Mouse (Mus musculus) lung, embryonic 15.5 days (tissue): Measurements from ENCODE around the gene Pigc. TPM values are rescaled to one million over a fixed set of nuclear protein-coding genes. Genes with fewer than 3 reads are reported as not detected.

Source experiments
- ATAC-seq: fragments of 200-750 bp; cut with Nextera tagmentation; 2 replicates; pipeline ENCODE4 v1.8.0; 2017; ENCODE audit warnings: moderate number of reproducible peaks, borderline replicate concordance; ENCODE audit not compliant: low FRiP score, low TSS enrichment; ENCODE audit errors: extremely low read depth
- H3K27ac ChIP-seq: fragments of 300-500 bp; sonication (generic); 2 replicates; pipeline ENCODE4 v1.5.1; 2015; ENCODE audit warnings: moderate library complexity, mild to moderate bottlenecking, inconsistent platforms
- H3K27me3 ChIP-seq: fragments of 300-500 bp; sonication (generic); 2 replicates; pipeline ENCODE4 v1.6.1; 2015; ENCODE audit warnings: inconsistent platforms
- H3K36me3 ChIP-seq: fragments of 300-500 bp; sonication (generic); 2 replicates; pipeline ENCODE4 v1.6.1; 2015; ENCODE audit warnings: inconsistent platforms
- H3K4me1 ChIP-seq: fragments of 300-500 bp; sonication (generic); 2 replicates; pipeline ENCODE4 v1.6.1; 2015; ENCODE audit warnings: inconsistent platforms
- H3K4me2 ChIP-seq: fragments of 300-500 bp; sonication (generic); 2 replicates; pipeline ENCODE4 v1.6.1; 2015; ENCODE audit warnings: inconsistent platforms, mild to moderate bottlenecking, moderate library complexity
- H3K4me3 ChIP-seq: fragments of 300-500 bp; sonication (generic); 2 replicates; pipeline ENCODE4 v1.5.1; 2015; ENCODE audit warnings: mild to moderate bottlenecking, inconsistent platforms
- H3K9ac ChIP-seq: fragments of 300-500 bp; sonication (generic); 2 replicates; pipeline ENCODE4 v1.6.1; 2015; ENCODE audit warnings: inconsistent platforms
- H3K9me3 ChIP-seq: fragments of 300-500 bp; sonication (generic); 2 replicates; pipeline ENCODE4 v1.6.1; 2016; ENCODE audit warnings: inconsistent platforms
- WGBS: fragments of 180-500 bp; shearing (Covaris S2); methylation state at CpG from one replicate; pipeline ENCODE4 v1.1.7; 2015; 5-methylcytosine and 5-hydroxymethylcytosine counted together
- polyA plus RNA-seq: library from polyadenylated mRNA; unstranded; fragments of >200 nt; fragmentation: Nextera tagmentation; extraction: Ambion mirVana; gene quantifications from 2 replicates; pipeline ENCODE4 v1.2.1, GENCODE M21; 2015

Pigc gene
- polyA plus RNA-seq, 1 experiment from 2014 or later = 35.7 TPM

GRCm38 (mm10) chr1:162001328-162001727 is 32.3 kb downstream of the Pigc start:
- Histone ChIP-seq H3K27ac (peak overlapping the region; percentile 71), H3K4me1 (peaks cover 51% of the 10 kb centered on the region), H3K36me3 (no peaks in the 10 kb centered on the region), H3K4me3 (no peak overlapping the region), H3K9me3 (no peaks in the 10 kb centered on the region), H3K27me3 (no peaks in the 10 kb centered on the region), H3K4me2 (no peak overlapping the region), H3K9ac (no peak overlapping the region)
- WGBS = 70% methylated on average over 8 of the region's 8 CpGs
- no peak for ATAC-seq

GRCm38 (mm10) chr1:162003729-162004517 is 34.9 kb downstream of the Pigc start:
- ATAC-seq = peak; percentile 46
- Histone ChIP-seq H3K27me3 (no peaks in the 10 kb centered on the region), H3K36me3 (no peaks in the 10 kb centered on the region), H3K27ac (peak overlapping the region; percentile 88), H3K4me1 (peaks cover 59% of the 10 kb centered on the region), H3K4me2 (peak overlapping the region; percentile 43; the same call in 1 of the 2 replicates), H3K9ac (no peak overlapping the region), H3K4me3 (no peak overlapping the region), H3K9me3 (no peaks in the 10 kb centered on the region)
- 49% methylated on average over 14 of the region's 14 CpGs for WGBS

GRCm38 (mm10) chr1:162004518-162004780 is 35.5 kb downstream of the Pigc start:
- no peak for ATAC-seq
- H3K4me3 ChIP-seq = no peak overlapping the region
- peak overlapping the region; percentile 43; the same call in 1 of the 2 replicates for H3K4me2 ChIP-seq
- H3K36me3 ChIP-seq = no peaks in the 10 kb centered on the region
- WGBS = 5% methylated on average over 7 of the region's 7 CpGs
- no peaks in the 10 kb centered on the region for H3K9me3 ChIP-seq
- 0 out of 2 replicates have a peak overlapping the region, but pooled peaks have one; percentile 11 for H3K9ac ChIP-seq
- H3K27me3 ChIP-seq = no peaks in the 10 kb centered on the region
- peak overlapping the region; percentile 88 for H3K27ac ChIP-seq
- peaks cover 63% of the 10 kb centered on the region for H3K4me1 ChIP-seq

- WGBS = 13% methylated on average over 23 of the region's 23 CpGs
- H3K27ac ChIP-seq = peak overlapping the region; percentile 88
- H3K9me3 ChIP-seq = no peaks in the 10 kb centered on the region
- peak overlapping the region; percentile 11; the same call in 1 of the 2 replicates for H3K9ac ChIP-seq
- H3K36me3 ChIP-seq = no peaks in the 10 kb centered on the region
- peaks cover 60% of the 10 kb centered on the region for H3K4me1 ChIP-seq
- H3K4me2 ChIP-seq = peak overlapping the region; percentile 43
- H3K27me3 ChIP-seq = no peaks in the 10 kb centered on the region
- H3K4me3 ChIP-seq = no peak overlapping the region
- ATAC-seq = peak; percentile 70; the same call in 1 of the 2 replicates
These were observed 36.1 kb downstream of the Pigc start for GRCm38 (mm10) chr1:162004821-162005770.

- 0 out of 2 replicates have a peak overlapping the region, but pooled peaks have one; percentile 17 for H3K27ac ChIP-seq
- H3K4me2 ChIP-seq = no peak overlapping the region
- H3K4me3 ChIP-seq = no peak overlapping the region
- H3K9ac ChIP-seq = no peak overlapping the region
- no peaks in the 10 kb centered on the region for H3K9me3 ChIP-seq
- H3K27me3 ChIP-seq = no peaks in the 10 kb centered on the region
- H3K36me3 ChIP-seq = no peaks in the 10 kb centered on the region
- ATAC-seq = no peak
- H3K4me1 ChIP-seq = peaks cover 49% of the 10 kb centered on the region
- WGBS = 63% methylated on average over 9 of the region's 9 CpGs
These were observed 37.1 kb downstream of the Pigc start for GRCm38 (mm10) chr1:162006109-162006508.

DNA sequence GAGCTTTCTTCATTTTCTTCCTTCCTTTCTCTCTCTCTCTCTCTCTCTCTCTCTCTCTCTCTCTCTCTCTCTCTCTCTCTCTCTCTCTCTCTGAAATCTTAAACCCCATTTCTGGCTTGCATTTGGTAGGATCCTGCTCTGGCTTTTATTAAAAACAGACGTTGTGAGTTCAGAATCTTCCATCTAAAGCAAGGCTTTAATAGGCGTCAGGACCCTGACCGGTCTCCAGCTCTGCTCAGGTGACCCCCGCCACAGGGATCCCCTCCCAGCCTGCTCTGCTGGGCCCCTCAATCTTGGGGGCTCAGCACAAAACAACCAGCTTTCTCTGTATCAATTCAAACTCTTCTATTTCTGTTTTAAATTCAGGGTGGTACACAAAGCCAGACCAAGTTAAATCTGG is 39.2 kb downstream of the Pigc start:
- Histone ChIP-seq H3K36me3 (no peaks in the 10 kb centered on the region), H3K4me2 (no peak overlapping the region), H3K4me1 (peaks cover 47% of the 10 kb centered on the region), H3K4me3 (no peak overlapping the region), H3K9me3 (no peaks in the 10 kb centered on the region), H3K9ac (no peak overlapping the region), H3K27me3 (no peaks in the 10 kb centered on the region), H3K27ac (peak overlapping the region; percentile 53; the same call in 1 of the 2 replicates)
- WGBS = 71% methylated on average over 4 of the region's 4 CpGs
- no peak for ATAC-seq

- Histone ChIP-seq H3K36me3 (no peaks in the 10 kb centered on the region), H3K27me3 (no peaks in the 10 kb centered on the region), H3K9ac (no peak overlapping the region), H3K9me3 (no peaks in the 10 kb centered on the region), H3K4me3 (no peak overlapping the region), H3K4me1 (peaks cover 47% of the 10 kb centered on the region), H3K4me2 (no peak overlapping the region), H3K27ac (peak overlapping the region; percentile 53; the same call in 1 of the 2 replicates)
- 16% methylated on average over 8 of the region's 8 CpGs for WGBS
- ATAC-seq = no peak
These were observed 39.7 kb downstream of the Pigc start for GRCm38 (mm10) chr1:162008631-162009067.

- Histone ChIP-seq H3K36me3 (no peaks in the 10 kb centered on the region), H3K4me2 (no peak overlapping the region), H3K9ac (no peak overlapping the region), H3K27ac (peak overlapping the region; percentile 53; the same call in 1 of the 2 replicates), H3K27me3 (no peaks in the 10 kb centered on the region), H3K4me1 (peaks cover 46% of the 10 kb centered on the region), H3K4me3 (no peak overlapping the region), H3K9me3 (no peaks in the 10 kb centered on the region)
- 48% methylated on average over 8 of the region's 8 CpGs for WGBS
- no peak for ATAC-seq
These were observed 40.1 kb downstream of the Pigc start for GRCm38 (mm10) chr1:162009086-162009485.

- 69% methylated on average over 16 of the region's 16 CpGs for WGBS
- Histone ChIP-seq H3K4me2 (no peak overlapping the region), H3K9ac (no peak overlapping the region)
These were observed 42.7 kb downstream of the Pigc start for GRCm38 (mm10) chr1:162011523-162012245.

DNA sequence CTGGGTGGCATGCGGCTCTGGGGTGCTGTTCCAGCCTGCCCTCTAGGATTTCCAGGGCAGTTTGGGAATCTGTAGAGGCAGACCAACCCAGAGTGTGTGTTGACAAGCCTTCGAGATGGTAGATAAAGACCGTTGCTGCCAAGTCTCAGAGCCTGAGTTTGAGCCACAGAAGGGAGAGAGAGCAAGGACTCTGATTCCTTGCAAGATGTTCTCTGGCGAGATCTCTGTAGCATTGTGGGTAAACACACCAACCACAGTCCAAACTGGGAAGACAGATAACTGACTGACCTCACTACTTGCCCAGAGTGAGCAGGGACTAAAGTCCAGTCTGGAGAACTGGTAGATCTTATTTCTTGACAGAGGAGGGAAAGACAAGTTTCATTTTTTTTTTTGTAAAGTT is 44.6 kb downstream of the Pigc start:
- Histone ChIP-seq H3K27me3 (no peaks in the 10 kb centered on the region), H3K4me1 (peaks cover 70% of the 10 kb centered on the region), H3K36me3 (no peaks in the 10 kb centered on the region), H3K4me3 (no peak overlapping the region), H3K9me3 (no peaks in the 10 kb centered on the region), H3K9ac (no peak overlapping the region), H3K27ac (peak overlapping the region; percentile 30), H3K4me2 (no peak overlapping the region)
- 29% methylated on average over 4 of the region's 4 CpGs for WGBS
- ATAC-seq = no peak

More at GRCm38 (mm10) chr1:162011523-162012245, 42.7 kb downstream of the Pigc start:
- no peak overlapping the region for H3K27ac ChIP-seq
- H3K27me3 ChIP-seq = no peaks in the 10 kb centered on the region
- peaks cover 56% of the 10 kb centered on the region for H3K4me1 ChIP-seq
- ATAC-seq = no peak
- H3K4me3 ChIP-seq = no peak overlapping the region
- H3K36me3 ChIP-seq = no peaks in the 10 kb centered on the region
- no peaks in the 10 kb centered on the region for H3K9me3 ChIP-seq

DNA sequence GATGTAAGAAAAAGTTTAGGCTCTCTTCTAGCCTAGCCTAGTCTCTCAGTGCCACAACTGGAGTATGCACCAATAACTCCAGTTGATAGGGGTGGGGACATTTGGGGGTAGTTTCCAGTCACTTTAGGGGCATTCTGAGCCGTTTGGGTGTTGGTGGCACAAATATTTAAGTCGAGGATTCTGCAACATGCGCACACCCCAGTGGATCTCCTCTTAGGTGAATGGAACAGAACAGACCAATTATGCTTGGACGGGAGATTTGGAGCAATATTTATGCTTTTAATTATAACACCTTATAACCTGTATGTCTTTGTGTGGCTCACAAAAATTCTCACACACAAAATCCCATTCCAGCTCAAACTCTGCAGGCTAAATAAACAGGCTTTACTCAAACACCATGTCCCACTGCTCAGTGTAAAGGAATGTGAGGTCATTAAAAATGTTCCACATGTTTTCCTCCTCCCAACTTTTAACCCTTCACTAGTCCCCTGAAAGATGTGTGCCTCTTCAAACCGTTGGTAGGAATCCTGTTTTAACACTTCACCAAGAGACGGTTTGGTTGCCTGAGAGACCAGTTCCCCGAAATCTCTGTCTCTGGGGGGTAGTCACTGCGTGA is 46.4 kb downstream of the Pigc start:
- no peak overlapping the region for H3K4me3 ChIP-seq
- H3K36me3 ChIP-seq = no peaks in the 10 kb centered on the region
- peaks cover 68% of the 10 kb centered on the region for H3K4me1 ChIP-seq
- H3K27me3 ChIP-seq = no peaks in the 10 kb centered on the region
- no peaks in the 10 kb centered on the region for H3K9me3 ChIP-seq
- peak; percentile 35; the same call in 1 of the 2 replicates for ATAC-seq
- no peak overlapping the region for H3K4me2 ChIP-seq
- H3K27ac ChIP-seq = peak overlapping the region; percentile 76
- H3K9ac ChIP-seq = no peak overlapping the region
- 20% methylated on average over 8 of the region's 8 CpGs for WGBS
